Comparison of ENCODE assay signal across 23 mouse cellular contexts in the genomic region with DNA sequence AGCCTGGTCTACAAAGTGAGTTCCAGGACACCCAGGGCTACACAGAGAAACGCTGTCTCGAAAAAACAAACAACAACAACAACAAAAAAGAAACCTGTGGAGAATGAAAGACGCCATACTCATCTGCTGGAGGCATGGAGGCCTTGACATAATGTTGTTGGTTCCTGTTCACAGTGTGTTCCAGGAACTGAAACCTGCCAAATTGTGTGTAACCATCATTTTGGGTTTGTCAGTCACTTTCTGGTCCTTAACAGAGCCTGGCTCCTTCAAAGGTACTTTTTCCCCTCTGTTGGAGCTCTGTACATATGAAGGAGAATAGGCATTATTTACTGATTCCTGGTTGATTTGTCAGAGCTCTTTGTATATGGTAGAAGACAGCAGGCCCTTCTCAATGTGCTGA. TPM values are rescaled to one million over a fixed set of nuclear protein-coding genes. Genes with fewer than 3 reads are reported as not detected.
DNase-seq lines count a peak whose midpoint lies in the region; ATAC-seq and TF ChIP-seq lines count a peak whose summit lies in the region.
"Had no signal": no experiment of that assay in that cellular context is flagged by ENCODE, and none has a peak within 500 bp of the region (broad histone marks: within the 10 kb centered on the region; RNA-seq: fewer than 3 reads in every experiment).

No protein-coding gene starts in this region.

- dilution Hi-C loops in CH12.LX (cut with MboI; ENCODE audit: extremely low pct_ligation_motif_present, extremely low pct_unique_long_range_greater_than_20kb, low sequenced_read_pairs): no loop called here

- no peaks in the 10 kb centered on the region for H3K9me3 ChIP-seq in CH12.LX (replicated peaks; ENCODE audit: low read length)
- no peaks in the 10 kb centered on the region for H3K9me3 ChIP-seq in lung, postnatal 0 days (ENCODE audit: low read length)
- H3K9me3 ChIP-seq: embryonic facial prominence, embryonic 12.5 days; embryonic facial prominence, embryonic 15.5 days; G1E; hindbrain, embryonic 12.5 days; hindbrain, embryonic 15.5 days had no signal

- no peak for TF ChIP-seq RAD21 in CH12.LX (IDR thresholded peaks at IDR 0.05; ENCODE audit: low read depth, low read length)

- no peak for DNase-seq in spleen, adult 2 months (ENCODE audit: low read depth in 1 of 2, low spot score in 2 of 2)
- no peak for DNase-seq in spleen, postnatal 4 days (ENCODE audit: low spot score in 2 of 2)
- peak; percentile 40 for DNase-seq in CH12.LX (ENCODE audit: extremely low read depth)
- no peak for DNase-seq in lung, postnatal 0 days (ENCODE audit: low spot score)
- no peak for DNase-seq in kidney, adult 2 months
- DNase-seq: adrenal gland, postnatal 10 days; adrenal gland, postnatal 36 days; cerebellum, adult 11 months; cerebellum, adult 2 months; forebrain, postnatal 0 days; gastrocnemius, adult 2 months; gastrocnemius, postnatal 14 days; heart, adult 2 months had no signal

- peaks cover 45% of the 10 kb centered on the region for H3K4me1 ChIP-seq in spleen, adult 2 months (ENCODE audit: control insufficient read depth, insufficient read depth, insufficient read length)
- peaks cover 15 to 59% of the 10 kb centered on the region in 2 experiments for H3K4me1 ChIP-seq in CH12.LX (ENCODE audit: control insufficient read depth in 1 of 2, insufficient read depth in 2 of 2)
- no peaks in the 10 kb centered on the region for H3K4me1 ChIP-seq in lung, postnatal 0 days (ENCODE audit: insufficient read depth, low read depth, low read length)
- no peaks in the 10 kb centered on the region for H3K4me1 ChIP-seq in kidney, adult 2 months (ENCODE audit: control insufficient read depth, insufficient read depth, low read length)
- H3K4me1 ChIP-seq: embryonic facial prominence, embryonic 12.5 days; embryonic facial prominence, embryonic 15.5 days; hindbrain, embryonic 12.5 days; hindbrain, embryonic 15.5 days had no signal

- no peaks in the 10 kb centered on the region; the same call in none of the 2 replicates for H3K79me2 ChIP-seq in CH12.LX (replicated peaks; ENCODE audit: control insufficient read depth, extremely low read depth, insufficient read depth, poor library complexity, severe bottlenecking)

- H3K27me3 ChIP-seq in spleen, adult 2 months (ENCODE audit: control insufficient read depth, insufficient read depth, low read length): no peaks in the 10 kb centered on the region
- no peaks in the 10 kb centered on the region for H3K27me3 ChIP-seq in CH12.LX (replicated peaks)
- no peaks in the 10 kb centered on the region for H3K27me3 ChIP-seq in lung, postnatal 0 days (replicated peaks; ENCODE audit: insufficient read depth, low read length)
- H3K27me3 ChIP-seq in kidney, adult 2 months (replicated peaks; ENCODE audit: control insufficient read depth, insufficient read depth, low read length): no peaks in the 10 kb centered on the region
- H3K27me3 ChIP-seq: embryonic facial prominence, embryonic 12.5 days; embryonic facial prominence, embryonic 15.5 days; hindbrain, embryonic 12.5 days; hindbrain, embryonic 15.5 days; Patski had no signal

- 0 out of 2 replicates have a peak, but pooled peaks have one; percentile 22 for TF ChIP-seq EP300 in CH12.LX (IDR thresholded peaks at IDR 0.05; ENCODE audit: low read length)
- no peak for TF ChIP-seq EP300 in lung, postnatal 0 days (IDR thresholded peaks at IDR 0.05)

- TF ChIP-seq POLR2A in spleen, adult 2 months (IDR thresholded peaks at IDR 0.05; ENCODE audit: low read depth, low read length): no peak
- no peak for TF ChIP-seq POLR2A in CH12.LX (IDR thresholded peaks at IDR 0.05; ENCODE audit: low read depth, low read length)
- TF ChIP-seq POLR2A in kidney, adult 2 months (IDR thresholded peaks at IDR 0.05; ENCODE audit: low read depth, low read length): no peak

- ATAC-seq in granulocyte monocyte progenitor cell, adult 5-6 weeks (replicated peaks; ENCODE audit: poor library complexity, severe bottlenecking): 0 out of 2 replicates have a peak, but pooled peaks have one; percentile 43
- no peak for ATAC-seq in lung, postnatal 0 days
- ATAC-seq: forebrain, embryonic 14.5 days; forebrain, postnatal 0 days; Patski had no signal

- no peak overlapping the region for H3K4me3 ChIP-seq in spleen, adult 2 months (ENCODE audit: extremely low read depth, insufficient read depth, insufficient read length)
- no peak overlapping the region for H3K4me3 ChIP-seq in CH12.LX (replicated peaks in 1 of 3; ENCODE audit: low read depth in 2 of 3, low read length in 2 of 3, poor library complexity in 1 of 3)
- H3K4me3 ChIP-seq in lung, postnatal 0 days (ENCODE audit: low read depth, low read length): no peak overlapping the region
- H3K4me3 ChIP-seq in kidney, adult 2 months (ENCODE audit: insufficient read depth, low read depth, low read length): no peak overlapping the region
- H3K4me3 ChIP-seq: embryonic facial prominence, embryonic 12.5 days; embryonic facial prominence, embryonic 15.5 days; gastrocnemius, adult 2 months; heart, adult 2 months; hindbrain, embryonic 12.5 days; hindbrain, embryonic 15.5 days had no signal

- in situ Hi-C loops in CH12.LX (cut with MboI; ENCODE audit: low pct_ligation_motif_present, low pct_unique_long_range_greater_than_20kb, low sequenced_read_pairs): loop anchor here (5.0 kb wide), 1 partner anchor 70 kb away; no protein-coding TSS in a partner anchor

- no peak overlapping the region for H3K4me2 ChIP-seq in CH12.LX (ENCODE audit: insufficient read depth, low read depth, poor library complexity, severe bottlenecking)
- no peak overlapping the region for H3K4me2 ChIP-seq in lung, postnatal 0 days (replicated peaks; ENCODE audit: low read depth, low read length)
- H3K4me2 ChIP-seq: embryonic facial prominence, embryonic 12.5 days; embryonic facial prominence, embryonic 15.5 days; heart, embryonic 11.5 days; hindbrain, embryonic 12.5 days; hindbrain, embryonic 15.5 days had no signal

- peak overlapping the region; percentile 83 for H3K27ac ChIP-seq in spleen, adult 2 months (ENCODE audit: insufficient read depth, low read length)
- H3K27ac ChIP-seq in CH12.LX (ENCODE audit: insufficient read depth, low read depth): no peak overlapping the region; the same call in 1 of the 2 replicates
- H3K27ac ChIP-seq in lung, postnatal 0 days (ENCODE audit: low read length): no peak overlapping the region
- no peak overlapping the region for H3K27ac ChIP-seq in kidney, adult 2 months (ENCODE audit: insufficient read depth, low read depth, low read length)
- H3K27ac ChIP-seq: embryonic facial prominence, embryonic 12.5 days; embryonic facial prominence, embryonic 15.5 days; gastrocnemius, adult 2 months; heart, adult 2 months; hindbrain, embryonic 12.5 days; hindbrain, embryonic 15.5 days had no signal

- peaks cover 21% of the 10 kb centered on the region for H3K36me3 ChIP-seq in spleen, adult 2 months (ENCODE audit: control insufficient read depth, insufficient read depth, low read length)
- peaks cover 74 to 90% of the 10 kb centered on the region in 2 experiments for H3K36me3 ChIP-seq in CH12.LX (replicated peaks in 1 of 2; ENCODE audit: control insufficient read depth in 1 of 2, insufficient read depth in 1 of 2, low read length in 1 of 2)
- peaks cover 7% of the 10 kb centered on the region; the same call in 1 of the 2 replicates for H3K36me3 ChIP-seq in lung, postnatal 0 days (ENCODE audit: insufficient read depth, low read length)
- no peaks in the 10 kb centered on the region for H3K36me3 ChIP-seq in kidney, adult 2 months (ENCODE audit: control insufficient read depth, insufficient read depth, low read length)

- TF ChIP-seq CTCF in spleen, adult 2 months (IDR thresholded peaks at IDR 0.05; ENCODE audit: extremely low read depth, insufficient read depth, insufficient read length, insufficient replicate concordance): no peak
- TF ChIP-seq CTCF in CH12.LX (conservative IDR thresholded peaks at IDR 0.05 in 1 of 2, IDR thresholded peaks at IDR 0.05 in 1 of 2; ENCODE audit: low read depth in 2 of 2, low read length in 2 of 2): no peak
- no peak for TF ChIP-seq CTCF in lung, postnatal 0 days (IDR thresholded peaks at IDR 0.05)
- no peak for TF ChIP-seq CTCF in kidney, adult 2 months (conservative IDR thresholded peaks at IDR 0.05; ENCODE audit: insufficient read depth, insufficient read length, low read depth, low read length)

- WGBS in spleen, adult 2 months: 73% methylated on average over 3 of the region's 3 CpGs
- 92% methylated on average over 3 of the region's 3 CpGs for WGBS in lung, postnatal 0 days
- WGBS in kidney, adult 2 months: 96% methylated on average over 3 of the region's 3 CpGs

- H3K9ac ChIP-seq in CH12.LX (ENCODE audit: insufficient read depth, low read depth): no peak overlapping the region
- no peak overlapping the region for H3K9ac ChIP-seq in lung, postnatal 0 days (replicated peaks; ENCODE audit: low read depth)
- H3K9ac ChIP-seq: embryonic facial prominence, embryonic 12.5 days; embryonic facial prominence, embryonic 15.5 days; forebrain, postnatal 0 days; hindbrain, embryonic 12.5 days; hindbrain, embryonic 15.5 days had no signal

RNA-seq across cellular contexts. Expression of a gene that starts 6.1 kb away (rescaled TPM):
- polyA plus RNA-seq in spleen, adult 2 months (2012; rRNA removed): 2.9 and 3.0 TPM in 2 replicates
- 1.8 and 2.2 TPM in 2 replicates for total RNA-seq in CH12.LX (2012; rRNA removed)
- 0.20 and 0.28 TPM in 2 replicates for total RNA-seq in CH12.LX (2014; rRNA removed)
- polyA plus RNA-seq in CH12.LX (2012; ENCODE audit: insufficient read length, low read depth): 0.97 and 1.1 TPM in 2 replicates
- total RNA-seq in granulocyte monocyte progenitor cell, adult 5-6 weeks (2014; fragmentation: Nextera tagmentation): 3.1 TPM in 1 of 2 replicates, not detected in the other
- 0.39 TPM in 1 of 2 replicates, not detected in the other for total RNA-seq in granulocyte monocyte progenitor cell, adult 5-6 weeks (2017)
- 0.98 and 1.1 TPM in 2 replicates for polyA plus RNA-seq in lung, postnatal 0 days (2015; fragmentation: Nextera tagmentation; extraction: Ambion mirVana)
- polyA plus RNA-seq in kidney, adult 2 months (2012; rRNA removed): 0.91 and 1.6 TPM in 2 replicates

RNA-seq across cellular contexts. Expression of a gene that starts 9.2 kb away (rescaled TPM):
- 17.0 and 25.7 TPM in 2 replicates for polyA plus RNA-seq in spleen, adult 2 months (2012; rRNA removed)
- 5.0 and 8.0 TPM in 2 replicates for total RNA-seq in CH12.LX (2012; rRNA removed)
- 5.8 and 6.6 TPM in 2 replicates for total RNA-seq in CH12.LX (2014; rRNA removed)
- 6.3 and 6.7 TPM in 2 replicates for polyA plus RNA-seq in CH12.LX (2012; ENCODE audit: insufficient read length, low read depth)
- total RNA-seq in granulocyte monocyte progenitor cell, adult 5-6 weeks (2014; fragmentation: Nextera tagmentation): 0.79 TPM in 1 of 2 replicates, not detected in the other
- total RNA-seq in granulocyte monocyte progenitor cell, adult 5-6 weeks (2017): 0.34 and 0.67 TPM in 2 replicates
- 3.5 and 4.8 TPM in 2 replicates for polyA plus RNA-seq in lung, postnatal 0 days (2015; fragmentation: Nextera tagmentation; extraction: Ambion mirVana)
- 3.4 and 4.4 TPM in 2 replicates for polyA plus RNA-seq in kidney, adult 2 months (2012; rRNA removed)
- total RNA-seq: hematopoietic stem cell, adult 5-6 weeks had no signal

RNA-seq across cellular contexts. Expression of a gene that starts 9.2 kb away (rescaled TPM):
- 94.8 and 110 TPM in 2 replicates for polyA plus RNA-seq in spleen, adult 2 months (2012; rRNA removed)
- total RNA-seq in CH12.LX (2012; rRNA removed) (33.2 and 33.9 TPM in 2 replicates), CH12.LX (2014; rRNA removed) (17.8 and 18.5 TPM in 2 replicates)
- polyA plus RNA-seq in CH12.LX (2012; ENCODE audit: insufficient read length, low read depth): 81.2 and 89.9 TPM in 2 replicates
- 40.5 and 72.3 TPM in 2 replicates for total RNA-seq in granulocyte monocyte progenitor cell, adult 5-6 weeks (2014; fragmentation: Nextera tagmentation)
- total RNA-seq in granulocyte monocyte progenitor cell, adult 5-6 weeks (2017): 10.7 and 11.4 TPM in 2 replicates
- 56.9 and 59.3 TPM in 2 replicates for polyA plus RNA-seq in lung, postnatal 0 days (2015; fragmentation: Nextera tagmentation; extraction: Ambion mirVana)
- 96.0 and 98.2 TPM in 2 replicates for polyA plus RNA-seq in kidney, adult 2 months (2012; rRNA removed)

RNA-seq across cellular contexts. Expression of a gene that starts 10.7 kb away (rescaled TPM):
- polyA plus RNA-seq in spleen, adult 2 months (2012; rRNA removed): 206 and 283 TPM in 2 replicates
- 44.1 and 50.3 TPM in 2 replicates for total RNA-seq in CH12.LX (2012; rRNA removed)
- total RNA-seq in CH12.LX (2014; rRNA removed): 44.3 and 50.1 TPM in 2 replicates
- 55.9 and 59.0 TPM in 2 replicates for polyA plus RNA-seq in CH12.LX (2012; ENCODE audit: insufficient read length, low read depth)
- 47.7 and 65.2 TPM in 2 replicates for total RNA-seq in granulocyte monocyte progenitor cell, adult 5-6 weeks (2014; fragmentation: Nextera tagmentation)
- 112 and 127 TPM in 2 replicates for total RNA-seq in granulocyte monocyte progenitor cell, adult 5-6 weeks (2017)
- 97.7 and 111 TPM in 2 replicates for polyA plus RNA-seq in lung, postnatal 0 days (2015; fragmentation: Nextera tagmentation; extraction: Ambion mirVana)
- polyA plus RNA-seq in kidney, adult 2 months (2012; rRNA removed): 166 and 193 TPM in 2 replicates

RNA-seq across cellular contexts. Expression of a gene that starts 21.8 kb away (rescaled TPM):
- polyA plus RNA-seq in spleen, adult 2 months (2012; rRNA removed): 220 and 302 TPM in 2 replicates
- total RNA-seq in CH12.LX (2012; rRNA removed): 49.1 and 52.8 TPM in 2 replicates
- total RNA-seq in CH12.LX (2014; rRNA removed): 28.0 and 37.2 TPM in 2 replicates
- 44.6 and 48.0 TPM in 2 replicates for polyA plus RNA-seq in CH12.LX (2012; ENCODE audit: insufficient read length, low read depth)
- 27.7 and 36.2 TPM in 2 replicates for total RNA-seq in granulocyte monocyte progenitor cell, adult 5-6 weeks (2014; fragmentation: Nextera tagmentation)
- 24.2 and 33.5 TPM in 2 replicates for total RNA-seq in granulocyte monocyte progenitor cell, adult 5-6 weeks (2017)
- 105 and 106 TPM in 2 replicates for polyA plus RNA-seq in lung, postnatal 0 days (2015; fragmentation: Nextera tagmentation; extraction: Ambion mirVana)
- 175 and 221 TPM in 2 replicates for polyA plus RNA-seq in kidney, adult 2 months (2012; rRNA removed)
